Mouse (Mus musculus) embryonic fibroblast, embryonic 13.5 days (primary cell): ENCODE data around the gene St3gal4. TPM values are rescaled to one million over a fixed set of nuclear protein-coding genes. Genes with fewer than 3 reads are reported as not detected.
A peak's percentile ranks its signal among the peaks of the same experiment; 100 is the strongest.
"Not testable (repeated sequence)": the region's sequence is repeated elsewhere in the genome, so short reads cannot be mapped to it uniquely, and the experiment has no call there.

ENCODE experiments used
- H3K27ac ChIP-seq: 2 replicates; pipeline ENCODE4 v1.5.1; 2012; ENCODE audit warnings: low read length, control low read depth, inconsistent platforms; ENCODE audit not compliant: insufficient read depth
- H3K4me1 ChIP-seq: 2 replicates; pipeline ENCODE4 v1.6.1; 2011; ENCODE audit warnings: low read length; ENCODE audit not compliant: control insufficient read depth, insufficient read depth
- H3K4me3 ChIP-seq: 2 replicates; pipeline ENCODE4 v1.5.1; 2011; ENCODE audit warnings: mild to moderate bottlenecking, control low read depth, low read length; ENCODE audit not compliant: insufficient read depth
- CTCF ChIP-seq: IDR thresholded peaks from 2 replicates; pipeline ENCODE4 v1.5.1; 2011; ENCODE audit warnings: mild to moderate bottlenecking, control low read depth, low read length, moderate library complexity, borderline replicate concordance; ENCODE audit not compliant: insufficient read depth
- POLR2A ChIP-seq: IDR thresholded peaks from 2 replicates; pipeline ENCODE4 v1.6.1; 2011; ENCODE audit warnings: low read depth, mild to moderate bottlenecking, control low read depth, low read length, moderate library complexity
- polyA plus RNA-seq: library from polyadenylated mRNA; stranded (reverse); fragments of >200 nt; gene quantifications from 2 replicates; pipeline ENCODE4 v1.2.4, GENCODE M21; 2011; ENCODE audit warnings: low read depth; ENCODE audit not compliant: missing spikeins, insufficient read length

Gene St3gal4
- polyA plus RNA-seq, 1 experiment = 35.4 TPM

- no peak overlapping the region for H3K4me3 ChIP-seq
- H3K4me1 ChIP-seq = peaks cover 2% of the 10 kb centered on the region; the same call in 1 of the 2 replicates
- H3K27ac ChIP-seq = peak overlapping the region; percentile 21
- TF ChIP-seq CTCF (no peak), POLR2A (no peak)
These were observed 37.1 kb upstream of the St3gal4 start for GRCm38 (mm10) chr9:35156002-35156710.

DNA sequence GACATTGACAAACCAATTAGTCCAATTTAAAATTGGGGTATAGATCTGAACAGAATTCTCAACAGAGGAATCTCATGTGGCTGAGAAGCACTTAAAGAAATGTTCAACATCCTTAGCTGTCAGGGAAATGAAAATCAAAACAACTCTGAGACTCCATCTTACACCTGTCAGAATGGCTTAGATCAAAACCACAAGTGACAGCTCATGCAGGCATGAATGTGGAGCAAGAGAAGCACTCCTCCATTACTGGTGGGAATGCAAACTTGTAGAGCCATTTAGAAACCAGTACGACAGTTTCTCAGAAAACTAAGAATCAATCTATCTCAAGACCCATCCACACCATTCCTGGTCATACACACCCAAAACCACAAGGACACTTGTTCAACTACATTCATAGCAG is 33.9 kb upstream of the St3gal4 start:
- no peak for TF ChIP-seq CTCF
- no peak for TF ChIP-seq POLR2A
- Histone ChIP-seq H3K27ac (no peak overlapping the region), H3K4me3 (no peak overlapping the region), H3K4me1 (peaks cover 2% of the 10 kb centered on the region; the same call in 1 of the 2 replicates)

- not testable (repeated sequence) for H3K4me3 ChIP-seq, H3K4me1 ChIP-seq, H3K27ac ChIP-seq
These were observed 29.8 kb upstream of the St3gal4 start for GRCm38 (mm10) chr9:35148822-35149221.

- not testable (repeated sequence) for H3K4me1 ChIP-seq, H3K27ac ChIP-seq, H3K4me3 ChIP-seq
These were observed 28.2 kb upstream of the St3gal4 start for GRCm38 (mm10) chr9:35147261-35147660.

- TF ChIP-seq POLR2A = no peak
- TF ChIP-seq CTCF = no peak
- H3K4me1 ChIP-seq = no peaks in the 10 kb centered on the region
- H3K4me3 ChIP-seq = no peak overlapping the region
- no peak overlapping the region for H3K27ac ChIP-seq
These were observed 26.8 kb upstream of the St3gal4 start for GRCm38 (mm10) chr9:35145829-35146228.

DNA sequence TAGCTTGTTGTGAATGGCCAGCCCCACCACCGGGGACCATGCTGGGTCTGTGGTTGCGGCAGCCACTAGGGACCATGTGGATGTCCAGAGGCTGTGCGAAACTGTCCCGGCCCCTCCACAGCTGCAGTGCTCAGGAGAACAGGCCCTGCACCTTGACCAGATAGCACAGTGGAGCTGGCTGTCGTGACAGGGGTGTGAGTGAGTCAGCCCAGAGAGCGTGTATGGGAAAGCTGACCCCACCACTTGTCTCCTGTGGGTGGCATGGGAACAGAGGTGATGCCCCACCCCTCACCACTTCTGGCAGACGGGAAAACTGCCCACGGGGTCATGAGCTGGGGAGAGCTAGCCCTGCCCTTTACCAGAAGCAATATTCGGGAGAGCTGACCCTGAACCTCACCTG is 26.1 kb upstream of the St3gal4 start:
- no peaks in the 10 kb centered on the region for H3K4me1 ChIP-seq
- TF ChIP-seq CTCF (no peak), POLR2A (no peak)

GRCm38 (mm10) chr9:35142221-35142620 is 23.2 kb upstream of the St3gal4 start:
- Histone ChIP-seq H3K27ac (no peak overlapping the region), H3K4me3 (no peak overlapping the region), H3K4me1 (0 out of 2 replicates have a peak, but pooled peaks cover 2% of the 10 kb centered on the region)
- TF ChIP-seq POLR2A = no peak
- TF ChIP-seq CTCF = no peak

More for the DNA sequence above, 26.1 kb upstream of the St3gal4 start:
- no peak overlapping the region for H3K27ac ChIP-seq
- no peak overlapping the region for H3K4me3 ChIP-seq

GRCm38 (mm10) chr9:35139231-35139744 is 20.2 kb upstream of the St3gal4 start:
- peaks cover 13% of the 10 kb centered on the region for H3K4me1 ChIP-seq
- no peak overlapping the region for H3K4me3 ChIP-seq
- TF ChIP-seq CTCF = no peak
- no peak for TF ChIP-seq POLR2A
- no peak overlapping the region for H3K27ac ChIP-seq

DNA sequence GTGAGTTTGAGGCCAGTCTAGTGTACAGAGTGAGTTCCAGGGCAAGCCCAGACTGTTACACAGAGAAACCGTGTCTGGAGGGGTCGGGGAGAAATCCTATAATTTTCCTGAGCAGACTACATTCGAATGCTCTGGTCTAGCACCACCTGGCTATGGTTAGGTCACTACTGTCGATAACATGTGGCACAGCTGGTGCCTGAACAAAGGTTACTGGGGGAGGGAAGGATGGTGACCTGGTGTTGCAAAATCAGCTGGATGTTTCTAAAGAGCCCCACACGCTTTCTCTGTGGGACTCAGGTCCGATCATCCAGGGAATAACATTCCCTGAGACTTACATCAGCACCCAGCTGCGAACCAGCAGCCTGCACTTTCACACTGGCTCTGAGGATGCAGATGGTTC is 19.0 kb upstream of the St3gal4 start:
- TF ChIP-seq POLR2A (no peak), CTCF (no peak)
- H3K4me1 ChIP-seq = peaks cover 13% of the 10 kb centered on the region
- no peak overlapping the region for H3K4me3 ChIP-seq
- no peak overlapping the region for H3K27ac ChIP-seq

GRCm38 (mm10) chr9:35135575-35135974 is 16.5 kb upstream of the St3gal4 start:
- Histone ChIP-seq H3K27ac (no peak overlapping the region), H3K4me1 (peaks cover 13% of the 10 kb centered on the region), H3K4me3 (no peak overlapping the region)
- no peak for TF ChIP-seq CTCF
- no peak for TF ChIP-seq POLR2A
